Mouse (Mus musculus) bone marrow macrophage, adult 2 months (primary cell): ENCODE measurements around the gene Cycs.

Source experiments
- CTCF ChIP-seq: IDR thresholded peaks from 2 replicates; pipeline ENCODE4 v1.5.1; 2012; ENCODE audit warnings: low read depth, mild to moderate bottlenecking, low read length, moderate library complexity
- POLR2A ChIP-seq: IDR thresholded peaks from 2 replicates; pipeline ENCODE4 v1.6.1; 2012; ENCODE audit warnings: mild to moderate bottlenecking, low read depth, low read length, borderline replicate concordance

DNA sequence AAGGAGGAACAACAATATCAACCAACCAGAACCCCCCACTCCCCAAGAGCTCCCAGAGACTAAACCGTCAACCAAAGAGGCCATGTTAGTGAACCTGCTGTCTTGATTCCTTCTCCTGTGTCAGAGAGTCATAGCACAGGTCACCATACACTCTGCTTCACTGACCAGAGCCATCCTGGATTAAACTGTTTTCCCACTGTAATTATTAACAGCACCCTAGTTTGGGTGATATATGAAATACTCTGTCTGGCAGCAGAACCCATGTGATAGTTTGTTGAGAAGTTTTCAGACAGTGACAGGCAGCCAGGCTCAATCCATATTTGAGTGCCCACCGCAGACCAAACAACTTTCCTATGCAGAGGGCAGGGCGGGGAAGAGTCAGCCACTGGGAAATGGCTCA lies 31.0 kb downstream of the Cycs start:
- TF ChIP-seq CTCF (no peak), POLR2A (no peak)
